Mouse (Mus musculus): ENCODE measurements around the gene Slc22a14. TPM values are rescaled to one million over a fixed set of nuclear protein-coding genes. Genes with fewer than 3 reads are reported as not detected.
"Not testable (repeated sequence)": the region's sequence is repeated elsewhere in the genome, so short reads cannot be mapped to it uniquely, and the experiment has no call there.

Slc22a14 gene
- polyA plus RNA-seq, 1 experiment, result not detected

- H3K27me3 ChIP-seq (ENCODE audit: control insufficient read depth, insufficient read depth, low read length, poor library complexity, severe bottlenecking), result no peaks in the 10 kb centered on the region
- TF ChIP-seq EP300 (IDR thresholded peaks at IDR 0.05; ENCODE audit: insufficient read depth, low read depth, low read length), result no peak
- TF ChIP-seq CTCF (IDR thresholded peaks at IDR 0.05; ENCODE audit: low read depth, low read length), result no peak
- TF ChIP-seq POLR2A (IDR thresholded peaks at IDR 0.05; ENCODE audit: insufficient read depth, low read length), result no peak
- no peak overlapping the region for H3K27ac ChIP-seq (ENCODE audit: insufficient read depth, low read length)
- H3K36me3 ChIP-seq (ENCODE audit: control insufficient read depth, insufficient read depth, low read length, poor library complexity, severe bottlenecking), result peaks cover 29% of the 10 kb centered on the region
- H3K9me3 ChIP-seq (replicated peaks; ENCODE audit: control insufficient read depth, insufficient read depth, low read length, poor library complexity, severe bottlenecking), result no peaks in the 10 kb centered on the region
- H3K4me1 ChIP-seq (ENCODE audit: control insufficient read depth, insufficient read depth, low read length), result no peaks in the 10 kb centered on the region
- no peak overlapping the region for H3K9ac ChIP-seq (ENCODE audit: low read depth, poor library complexity, severe bottlenecking)
- no peak overlapping the region for H3K4me3 ChIP-seq (ENCODE audit: low read depth, low read length)
Measured at GRCm38 (mm10) chr9:119238796-119239195, 126.6 kb downstream of the Slc22a14 start.

GRCm38 (mm10) chr9:119231552-119231951 is 133.8 kb downstream of the Slc22a14 start:
- TF ChIP-seq CTCF (IDR thresholded peaks at IDR 0.05; ENCODE audit: low read depth, low read length) (no peak), POLR2A (IDR thresholded peaks at IDR 0.05; ENCODE audit: insufficient read depth, low read length) (no peak), EP300 (IDR thresholded peaks at IDR 0.05; ENCODE audit: insufficient read depth, low read depth, low read length) (no peak)
- Histone ChIP-seq H3K36me3 (ENCODE audit: control insufficient read depth, insufficient read depth, low read length, poor library complexity, severe bottlenecking) (no peaks in the 10 kb centered on the region), H3K9ac (ENCODE audit: low read depth, poor library complexity, severe bottlenecking) (no peak overlapping the region), H3K4me1 (ENCODE audit: control insufficient read depth, insufficient read depth, low read length) (no peaks in the 10 kb centered on the region), H3K4me3 (ENCODE audit: low read depth, low read length) (no peak overlapping the region), H3K27ac (ENCODE audit: insufficient read depth, low read length) (no peak overlapping the region), H3K9me3 (replicated peaks; ENCODE audit: control insufficient read depth, insufficient read depth, low read length, poor library complexity, severe bottlenecking) (no peaks in the 10 kb centered on the region), H3K27me3 (ENCODE audit: control insufficient read depth, insufficient read depth, low read length, poor library complexity, severe bottlenecking) (no peaks in the 10 kb centered on the region)

- Histone ChIP-seq H3K9ac (ENCODE audit: low read depth, poor library complexity, severe bottlenecking) (no peak overlapping the region), H3K9me3 (replicated peaks; ENCODE audit: control insufficient read depth, insufficient read depth, low read length, poor library complexity, severe bottlenecking) (no peaks in the 10 kb centered on the region), H3K27ac (ENCODE audit: insufficient read depth, low read length) (no peak overlapping the region), H3K36me3 (ENCODE audit: control insufficient read depth, insufficient read depth, low read length, poor library complexity, severe bottlenecking) (no peaks in the 10 kb centered on the region), H3K27me3 (ENCODE audit: control insufficient read depth, insufficient read depth, low read length, poor library complexity, severe bottlenecking) (no peaks in the 10 kb centered on the region), H3K4me1 (ENCODE audit: control insufficient read depth, insufficient read depth, low read length) (no peaks in the 10 kb centered on the region), H3K4me3 (ENCODE audit: low read depth, low read length) (no peak overlapping the region)
- TF ChIP-seq POLR2A (IDR thresholded peaks at IDR 0.05; ENCODE audit: insufficient read depth, low read length) (no peak), EP300 (IDR thresholded peaks at IDR 0.05; ENCODE audit: insufficient read depth, low read depth, low read length) (no peak), CTCF (IDR thresholded peaks at IDR 0.05; ENCODE audit: low read depth, low read length) (no peak)
Measured at GRCm38 (mm10) chr9:119230829-119231228, 134.5 kb downstream of the Slc22a14 start.

- no peaks in the 10 kb centered on the region for H3K27me3 ChIP-seq (ENCODE audit: control insufficient read depth, insufficient read depth, low read length, poor library complexity, severe bottlenecking)
- H3K9me3 ChIP-seq (replicated peaks; ENCODE audit: control insufficient read depth, insufficient read depth, low read length, poor library complexity, severe bottlenecking), result peaks cover 22% of the 10 kb centered on the region
- H3K9ac ChIP-seq (ENCODE audit: low read depth, poor library complexity, severe bottlenecking), result no peak overlapping the region
- no peak overlapping the region for H3K4me3 ChIP-seq (ENCODE audit: low read depth, low read length)
- TF ChIP-seq EP300 (IDR thresholded peaks at IDR 0.05; ENCODE audit: insufficient read depth, low read depth, low read length), result no peak
- no peak for TF ChIP-seq CTCF (IDR thresholded peaks at IDR 0.05; ENCODE audit: low read depth, low read length)
- TF ChIP-seq POLR2A (IDR thresholded peaks at IDR 0.05; ENCODE audit: insufficient read depth, low read length), result no peak
- H3K4me1 ChIP-seq (ENCODE audit: control insufficient read depth, insufficient read depth, low read length), result no peaks in the 10 kb centered on the region
- H3K27ac ChIP-seq (ENCODE audit: insufficient read depth, low read length), result no peak overlapping the region
- no peaks in the 10 kb centered on the region; the same call in 1 of the 2 replicates for H3K36me3 ChIP-seq (ENCODE audit: control insufficient read depth, insufficient read depth, low read length, poor library complexity, severe bottlenecking)
Measured at GRCm38 (mm10) chr9:119220249-119220648, 145.1 kb downstream of the Slc22a14 start.

GRCm38 (mm10) chr9:119219667-119220066 is 145.7 kb downstream of the Slc22a14 start:
- Histone ChIP-seq H3K9ac (ENCODE audit: low read depth, poor library complexity, severe bottlenecking) (no peak overlapping the region), H3K36me3 (ENCODE audit: control insufficient read depth, insufficient read depth, low read length, poor library complexity, severe bottlenecking) (no peaks in the 10 kb centered on the region; the same call in 1 of the 2 replicates), H3K27ac (ENCODE audit: insufficient read depth, low read length) (no peak overlapping the region), H3K4me3 (ENCODE audit: low read depth, low read length) (no peak overlapping the region), H3K9me3 (replicated peaks; ENCODE audit: control insufficient read depth, insufficient read depth, low read length, poor library complexity, severe bottlenecking) (peaks cover 27% of the 10 kb centered on the region), H3K4me1 (ENCODE audit: control insufficient read depth, insufficient read depth, low read length) (no peaks in the 10 kb centered on the region), H3K27me3 (ENCODE audit: control insufficient read depth, insufficient read depth, low read length, poor library complexity, severe bottlenecking) (no peaks in the 10 kb centered on the region)
- no peak for TF ChIP-seq CTCF (IDR thresholded peaks at IDR 0.05; ENCODE audit: low read depth, low read length)
- no peak for TF ChIP-seq POLR2A (IDR thresholded peaks at IDR 0.05; ENCODE audit: insufficient read depth, low read length)
- no peak for TF ChIP-seq EP300 (IDR thresholded peaks at IDR 0.05; ENCODE audit: insufficient read depth, low read depth, low read length)

GRCm38 (mm10) chr9:119215341-119215740 is 150.0 kb downstream of the Slc22a14 start:
- not testable (repeated sequence) for H3K27me3 ChIP-seq (ENCODE audit: control insufficient read depth, insufficient read depth, low read length, poor library complexity, severe bottlenecking); H3K4me3 ChIP-seq (ENCODE audit: low read depth, low read length); H3K27ac ChIP-seq (ENCODE audit: insufficient read depth, low read length); H3K4me1 ChIP-seq (ENCODE audit: control insufficient read depth, insufficient read depth, low read length); H3K9ac ChIP-seq (ENCODE audit: low read depth, poor library complexity, severe bottlenecking); H3K36me3 ChIP-seq (ENCODE audit: control insufficient read depth, insufficient read depth, low read length, poor library complexity, severe bottlenecking)
- peaks cover 44% of the 10 kb centered on the region for H3K9me3 ChIP-seq (replicated peaks; ENCODE audit: control insufficient read depth, insufficient read depth, low read length, poor library complexity, severe bottlenecking)
